Mouse (Mus musculus): ENCODE results near the gene B230104I21Rik.

- TF ChIP-seq CTCF (IDR thresholded peaks at IDR 0.05; ENCODE audit: low read depth, low read length) (no peak), POLR2A (IDR thresholded peaks at IDR 0.05; ENCODE audit: insufficient read depth, low read length) (no peak), EP300 (IDR thresholded peaks at IDR 0.05; ENCODE audit: insufficient read depth, low read depth, low read length) (no peak)
Measured at GRCm38 (mm10) chr4:154378876-154379275, 42.9 kb downstream of the B230104I21Rik start.
